Mouse (Mus musculus) stomach, postnatal 0 days (tissue): ENCODE data around the gene Omg. TPM values are rescaled to one million over a fixed set of nuclear protein-coding genes. Genes with fewer than 3 reads are reported as not detected.

Experiments
- ATAC-seq: fragments of 200-750 bp; cut with Nextera tagmentation; 2 replicates; pipeline ENCODE4 v1.8.0; 2017; ENCODE audit not compliant: low FRiP score, low TSS enrichment
- DNase-seq: peaks from one replicate; pipeline ENCODE4 v3.0.0-alpha.2; 2016; ENCODE audit warnings: low spot score
- H3K27ac ChIP-seq: fragments of 300-500 bp; sonication (generic); replicated peaks from 2 replicates; pipeline ENCODE4 v1.5.1; 2014; ENCODE audit warnings: mild to moderate bottlenecking, control low read depth
- H3K27me3 ChIP-seq: fragments of 300-500 bp; sonication (generic); 2 replicates; pipeline ENCODE4 v1.6.1; 2014; ENCODE audit warnings: low read length; ENCODE audit not compliant: control insufficient read depth, insufficient read depth
- H3K36me3 ChIP-seq: fragments of 300-500 bp; sonication (generic); 2 replicates; pipeline ENCODE4 v1.6.1; 2014; ENCODE audit warnings: low read length, mixed read lengths; ENCODE audit not compliant: control insufficient read depth, insufficient read depth
- H3K4me1 ChIP-seq: fragments of 300-500 bp; sonication (generic); replicated peaks from 2 replicates; pipeline ENCODE4 v1.6.1; 2014; ENCODE audit warnings: antibody characterized with exemption; ENCODE audit not compliant: control insufficient read depth, insufficient read depth
- H3K4me2 ChIP-seq: fragments of 300-500 bp; sonication (generic); replicated peaks from 2 replicates; pipeline ENCODE4 v1.6.1; 2014; ENCODE audit warnings: low read depth, mild to moderate bottlenecking, control low read depth, moderate library complexity
- H3K4me3 ChIP-seq: fragments of 300-500 bp; sonication (generic); 2 replicates; pipeline ENCODE4 v1.5.1; 2014; ENCODE audit warnings: low read depth, low read length, control low read depth
- H3K9ac ChIP-seq: fragments of 300-500 bp; sonication (generic); 2 replicates; pipeline ENCODE4 v1.6.1; 2014; ENCODE audit warnings: mild to moderate bottlenecking, low read length, control low read depth, mixed read lengths
- H3K9me3 ChIP-seq: fragments of 300-500 bp; sonication (generic); 2 replicates; pipeline ENCODE4 v1.6.1; 2016; ENCODE audit warnings: low read length; ENCODE audit not compliant: control insufficient read depth
- CTCF ChIP-seq: IDR thresholded peaks from 2 replicates; pipeline ENCODE4 v1.5.1; 2016; ENCODE audit warnings: antibody characterized with exemption, low read depth, mild to moderate bottlenecking, moderate library complexity
- EP300 ChIP-seq: optimal IDR thresholded peaks from 2 replicates; pipeline ENCODE3; 2016; ENCODE audit warnings: antibody characterized with exemption
- WGBS: fragments of 180-500 bp; shearing (Covaris S2); extraction: QIAGEN DNeasy Blood & Tissue Kit; methylation state at CpG from one replicate; pipeline ENCODE4 v1.1.7; 2014; 5-methylcytosine and 5-hydroxymethylcytosine counted together
- polyA plus RNA-seq: library from polyadenylated mRNA; unstranded; fragments of >200 nt; fragmentation: Nextera tagmentation; extraction: Ambion mirVana; gene quantifications from 2 replicates; pipeline ENCODE4 v1.2.1, GENCODE M21; 2015

The Omg gene
- polyA plus RNA-seq, 1 experiment from 2014 or later: 0.27 TPM

GRCm38 (mm10) chr11:79521930-79522329 is 18.0 kb upstream of the Omg start:
- no peak for DNase-seq
- no peaks in the 10 kb centered on the region for H3K36me3 ChIP-seq
- no peak overlapping the region for H3K9ac ChIP-seq
- no peaks in the 10 kb centered on the region for H3K27me3 ChIP-seq
- H3K4me1 ChIP-seq: no peaks in the 10 kb centered on the region
- H3K27ac ChIP-seq: no peak overlapping the region
- TF ChIP-seq CTCF (no peak), EP300 (no peak)
- H3K9me3 ChIP-seq: no peaks in the 10 kb centered on the region
- ATAC-seq: no peak
- no peak overlapping the region for H3K4me2 ChIP-seq
- H3K4me3 ChIP-seq: no peak overlapping the region

- TF ChIP-seq EP300 (no peak), CTCF (no peak)
- ATAC-seq: no peak
- no peak for DNase-seq
- Histone ChIP-seq H3K4me2 (no peak overlapping the region), H3K4me3 (no peak overlapping the region), H3K27ac (no peak overlapping the region), H3K9ac (no peak overlapping the region), H3K36me3 (no peaks in the 10 kb centered on the region), H3K4me1 (no peaks in the 10 kb centered on the region), H3K27me3 (no peaks in the 10 kb centered on the region), H3K9me3 (no peaks in the 10 kb centered on the region)
Observed at GRCm38 (mm10) chr11:79520772-79521171, 16.9 kb upstream of the Omg start.

GRCm38 (mm10) chr11:79519878-79520291 is 16.0 kb upstream of the Omg start:
- WGBS: 66% methylated on average over 1 of the region's 1 CpGs
- DNase-seq (no peak), ATAC-seq (no peak)
- Histone ChIP-seq H3K36me3 (no peaks in the 10 kb centered on the region), H3K27me3 (no peaks in the 10 kb centered on the region), H3K4me2 (no peak overlapping the region), H3K4me3 (no peak overlapping the region), H3K9me3 (no peaks in the 10 kb centered on the region), H3K9ac (no peak overlapping the region), H3K4me1 (no peaks in the 10 kb centered on the region), H3K27ac (no peak overlapping the region)
- TF ChIP-seq EP300 (no peak), CTCF (no peak)

GRCm38 (mm10) chr11:79519299-79519698 is 15.4 kb upstream of the Omg start:
- H3K4me1 ChIP-seq: no peaks in the 10 kb centered on the region
- no peaks in the 10 kb centered on the region for H3K27me3 ChIP-seq
- no peaks in the 10 kb centered on the region for H3K9me3 ChIP-seq
- 56% methylated on average over 6 of the region's 6 CpGs for WGBS
- TF ChIP-seq EP300 (no peak), CTCF (no peak)
- H3K36me3 ChIP-seq: no peaks in the 10 kb centered on the region
- H3K9ac ChIP-seq: no peak overlapping the region
- ATAC-seq (no peak), DNase-seq (no peak)
- no peak overlapping the region for H3K4me2 ChIP-seq
- H3K27ac ChIP-seq: no peak overlapping the region
- no peak overlapping the region for H3K4me3 ChIP-seq

- 96% methylated on average over 2 of the region's 2 CpGs for WGBS
- no peak overlapping the region for H3K9ac ChIP-seq
Observed at GRCm38 (mm10) chr11:79515798-79516197, 11.9 kb upstream of the Omg start.

GRCm38 (mm10) chr11:79515331-79515730 is 11.4 kb upstream of the Omg start:
- 57% methylated on average over 6 of the region's 6 CpGs for WGBS
- no peaks in the 10 kb centered on the region for H3K9me3 ChIP-seq
- no peaks in the 10 kb centered on the region for H3K4me1 ChIP-seq
- TF ChIP-seq CTCF (no peak), EP300 (no peak)
- no peaks in the 10 kb centered on the region for H3K27me3 ChIP-seq
- no peak overlapping the region for H3K4me2 ChIP-seq
- no peak for ATAC-seq
- H3K4me3 ChIP-seq: no peak overlapping the region
- no peak overlapping the region for H3K9ac ChIP-seq
- no peak overlapping the region for H3K27ac ChIP-seq
- no peaks in the 10 kb centered on the region for H3K36me3 ChIP-seq
- no peak for DNase-seq

More at GRCm38 (mm10) chr11:79515798-79516197, 11.9 kb upstream of the Omg start:
- DNase-seq: no peak
- no peak overlapping the region for H3K27ac ChIP-seq
- TF ChIP-seq CTCF (no peak), EP300 (no peak)
- H3K4me3 ChIP-seq: no peak overlapping the region
- H3K9me3 ChIP-seq: no peaks in the 10 kb centered on the region
- H3K4me1 ChIP-seq: no peaks in the 10 kb centered on the region
- H3K36me3 ChIP-seq: no peaks in the 10 kb centered on the region
- H3K27me3 ChIP-seq: no peaks in the 10 kb centered on the region
- ATAC-seq: no peak
- no peak overlapping the region for H3K4me2 ChIP-seq
